Mouse (Mus musculus) heart, embryonic 11.5 days (tissue): ENCODE measurements around the gene Ppm1g. TPM values are rescaled to one million over a fixed set of nuclear protein-coding genes. Genes with fewer than 3 reads are reported as not detected.

ENCODE experiments used
- ATAC-seq: fragments of 200-750 bp; cut with Nextera tagmentation; replicated peaks from 2 replicates; pipeline ENCODE4 v1.8.0; 2017; ENCODE audit warnings: moderate library complexity; ENCODE audit not compliant: insufficient number of reproducible peaks, low FRiP score, low TSS enrichment
- H3K27ac ChIP-seq: fragments of 300-500 bp; sonication (generic); 2 replicates; pipeline ENCODE4 v1.5.1; 2014; ENCODE audit warnings: mild to moderate bottlenecking, low read depth, low read length
- H3K27me3 ChIP-seq: fragments of 300-500 bp; sonication (generic); 2 replicates; pipeline ENCODE4 v1.6.1; 2014; ENCODE audit warnings: mild to moderate bottlenecking, low read length, mixed read lengths; ENCODE audit not compliant: control insufficient read depth, insufficient read depth
- H3K36me3 ChIP-seq: fragments of 300-500 bp; sonication (generic); 2 replicates; pipeline ENCODE4 v1.6.1; 2014; ENCODE audit warnings: mild to moderate bottlenecking, low read length, moderate library complexity, mixed read lengths; ENCODE audit not compliant: control insufficient read depth, insufficient read depth
- H3K4me1 ChIP-seq: fragments of 300-500 bp; sonication (generic); 2 replicates; pipeline ENCODE4 v1.6.1; 2014; ENCODE audit warnings: low read length; ENCODE audit not compliant: control insufficient read depth, insufficient read depth
- H3K4me2 ChIP-seq: fragments of 300-500 bp; sonication (generic); 2 replicates; pipeline ENCODE4 v1.6.1; 2014; ENCODE audit warnings: mild to moderate bottlenecking, moderate library complexity
- H3K4me3 ChIP-seq: fragments of 300-500 bp; sonication (generic); 2 replicates; pipeline ENCODE4 v1.5.1; 2014; ENCODE audit warnings: low read depth, low read length
- H3K9ac ChIP-seq: fragments of 300-500 bp; sonication (generic); 2 replicates; pipeline ENCODE4 v1.6.1; 2014; ENCODE audit warnings: mild to moderate bottlenecking, low read depth, low read length, moderate library complexity
- H3K9me3 ChIP-seq: fragments of 300-500 bp; sonication (generic); replicated peaks from 2 replicates; pipeline ENCODE4 v1.6.1; 2016; ENCODE audit warnings: low read length; ENCODE audit not compliant: control insufficient read depth
- WGBS: fragments of 180-500 bp; shearing (Covaris S2); extraction: QIAGEN DNeasy Blood & Tissue Kit; methylation state at CpG from one replicate; pipeline ENCODE4 v1.1.7; 2014; ENCODE audit not compliant: insufficient replicate concordance; 5-methylcytosine and 5-hydroxymethylcytosine counted together
- polyA plus RNA-seq: library from polyadenylated mRNA; unstranded; fragments of >200 nt; fragmentation: Nextera tagmentation; extraction: Ambion mirVana; gene quantifications from 2 replicates; pipeline ENCODE4 v1.2.1, GENCODE M21; 2014

The Ppm1g gene
- polyA plus RNA-seq, 1 experiment from 2014 or later: 103 TPM

GRCm38 (mm10) chr5:31253806-31254205 lies 33.3 kb upstream of the Ppm1g start:
- Histone ChIP-seq H3K9ac (no peak overlapping the region), H3K9me3 (no peaks in the 10 kb centered on the region), H3K27me3 (no peaks in the 10 kb centered on the region), H3K36me3 (peaks cover 22% of the 10 kb centered on the region), H3K27ac (0 out of 2 replicates have a peak overlapping the region, but pooled peaks have one; percentile 3), H3K4me1 (peaks cover 23% of the 10 kb centered on the region), H3K4me2 (no peak overlapping the region), H3K4me3 (no peak overlapping the region)
- ATAC-seq: no peak
- WGBS: 82% methylated on average over 8 of the region's 8 CpGs

- ATAC-seq: no peak
- Histone ChIP-seq H3K9me3 (no peaks in the 10 kb centered on the region), H3K9ac (no peak overlapping the region), H3K4me2 (peak overlapping the region; percentile 29; the same call in 1 of the 2 replicates), H3K4me1 (peaks cover 23% of the 10 kb centered on the region), H3K4me3 (no peak overlapping the region), H3K27me3 (no peaks in the 10 kb centered on the region), H3K36me3 (peaks cover 29% of the 10 kb centered on the region), H3K27ac (no peak overlapping the region)
- 83% methylated on average over 16 of the region's 16 CpGs for WGBS
These were observed 32.5 kb upstream of the Ppm1g start for GRCm38 (mm10) chr5:31252795-31253545.

GRCm38 (mm10) chr5:31252151-31252550 lies 31.7 kb upstream of the Ppm1g start:
- ATAC-seq: no peak
- peak overlapping the region; percentile 70 for H3K4me2 ChIP-seq
- no peaks in the 10 kb centered on the region for H3K9me3 ChIP-seq
- H3K9ac ChIP-seq: peak overlapping the region; percentile 55; the same call in 1 of the 2 replicates
- 51% methylated on average over 10 of the region's 10 CpGs for WGBS
- no peaks in the 10 kb centered on the region for H3K27me3 ChIP-seq
- peak overlapping the region; percentile 41 for H3K4me3 ChIP-seq
- H3K36me3 ChIP-seq: peaks cover 34% of the 10 kb centered on the region
- H3K27ac ChIP-seq: no peak overlapping the region
- H3K4me1 ChIP-seq: peaks cover 23% of the 10 kb centered on the region

GRCm38 (mm10) chr5:31251541-31252101 lies 31.1 kb upstream of the Ppm1g start, which contains the start of gene Krtcap3:
TSS of gene Krtcap3 (plus strand) at chr5:31251691.
- Histone ChIP-seq H3K9ac (peak within 1 kb of the TSS; percentile 55), H3K27ac (no peak within 1 kb of the TSS), H3K9me3 (no peaks in the 10 kb centered on the region), H3K4me1 (peaks cover 23% of the 10 kb centered on the region), H3K4me2 (peak within 1 kb of the TSS; percentile 70), H3K27me3 (no peaks in the 10 kb centered on the region), H3K36me3 (peaks cover 36% of the 10 kb centered on the region), H3K4me3 (peak within 1 kb of the TSS; percentile 41)
- WGBS: 12% methylated on average over 47 of the region's 47 CpGs
- peak; percentile 77 for ATAC-seq

- H3K27ac ChIP-seq: no peak overlapping the region
- WGBS: 47% methylated on average over 4 of the region's 4 CpGs
- H3K4me3 ChIP-seq: no peak overlapping the region
These were observed 30.2 kb upstream of the Ppm1g start for GRCm38 (mm10) chr5:31250716-31251115.

GRCm38 (mm10) chr5:31242191-31242590 lies 21.7 kb upstream of the Ppm1g start:
- H3K27me3 ChIP-seq: no peaks in the 10 kb centered on the region
- ATAC-seq: no peak
- H3K4me3 ChIP-seq: peak overlapping the region; percentile 89
- peak overlapping the region; percentile 75 for H3K4me2 ChIP-seq
- peaks cover 5% of the 10 kb centered on the region for H3K4me1 ChIP-seq
- no peaks in the 10 kb centered on the region for H3K9me3 ChIP-seq
- 26% methylated on average over 10 of the region's 10 CpGs for WGBS
- H3K9ac ChIP-seq: peak overlapping the region; percentile 98
- H3K36me3 ChIP-seq: peaks cover 24% of the 10 kb centered on the region
- H3K27ac ChIP-seq: peak overlapping the region; percentile 99; the same call in 1 of the 2 replicates

More at GRCm38 (mm10) chr5:31250716-31251115, 30.2 kb upstream of the Ppm1g start:
- H3K9ac ChIP-seq: no peak overlapping the region
- no peak for ATAC-seq
- H3K27me3 ChIP-seq: no peaks in the 10 kb centered on the region
- peaks cover 43% of the 10 kb centered on the region for H3K36me3 ChIP-seq
- no peaks in the 10 kb centered on the region for H3K9me3 ChIP-seq
- H3K4me2 ChIP-seq: no peak overlapping the region
- H3K4me1 ChIP-seq: peaks cover 23% of the 10 kb centered on the region

- peaks cover 21% of the 10 kb centered on the region for H3K36me3 ChIP-seq
- ATAC-seq: no peak
- H3K4me3 ChIP-seq: peak overlapping the region; percentile 89
- peak overlapping the region; percentile 98 for H3K9ac ChIP-seq
- H3K27ac ChIP-seq: peak overlapping the region; percentile 99
- no peaks in the 10 kb centered on the region for H3K27me3 ChIP-seq
- H3K9me3 ChIP-seq: no peaks in the 10 kb centered on the region
- H3K4me2 ChIP-seq: peak overlapping the region; percentile 75
- 2% methylated on average over 13 of the region's 13 CpGs for WGBS
- H3K4me1 ChIP-seq: peaks cover 5% of the 10 kb centered on the region
These were observed 21.1 kb upstream of the Ppm1g start for GRCm38 (mm10) chr5:31241522-31242034.

- ATAC-seq: peak; percentile 98
- under 1% methylated on average over 80 of the region's 103 CpGs for WGBS
- H3K36me3 ChIP-seq: peaks cover 16% of the 10 kb centered on the region
These were observed 20.4 kb upstream of the Ppm1g start, which contains the start of the genes Nrbp1 and Gm9970 for GRCm38 (mm10) chr5:31240637-31241521. TSS of gene Nrbp1 (plus strand) at chr5:31240864. TSS of gene Gm9970 (minus strand) at chr5:31241232.

More at GRCm38 (mm10) chr5:31240637-31241521, 20.4 kb upstream of the Ppm1g start, which contains the start of the genes Nrbp1 and Gm9970:
- peak within 1 kb of the TSS; percentile 99 for H3K27ac ChIP-seq
- peaks cover 2% of the 10 kb centered on the region; the same call in 1 of the 2 replicates for H3K9me3 ChIP-seq
- H3K4me3 ChIP-seq: peak within 1 kb of the TSS; percentile 89
- peak within 1 kb of the TSS; percentile 98 for H3K9ac ChIP-seq
- H3K4me1 ChIP-seq: peaks cover 5% of the 10 kb centered on the region
- H3K27me3 ChIP-seq: no peaks in the 10 kb centered on the region
- H3K4me2 ChIP-seq: peak within 1 kb of the TSS; percentile 75
